Mouse (Mus musculus): ENCODE results near the gene Hyls1. TPM values are rescaled to one million over a fixed set of nuclear protein-coding genes. Genes with fewer than 3 reads are reported as not detected.

Gene Hyls1
- total and polyA plus RNA-seq, 3 experiments: 15.4 to 18.9 (median 18.3) TPM

DNA sequence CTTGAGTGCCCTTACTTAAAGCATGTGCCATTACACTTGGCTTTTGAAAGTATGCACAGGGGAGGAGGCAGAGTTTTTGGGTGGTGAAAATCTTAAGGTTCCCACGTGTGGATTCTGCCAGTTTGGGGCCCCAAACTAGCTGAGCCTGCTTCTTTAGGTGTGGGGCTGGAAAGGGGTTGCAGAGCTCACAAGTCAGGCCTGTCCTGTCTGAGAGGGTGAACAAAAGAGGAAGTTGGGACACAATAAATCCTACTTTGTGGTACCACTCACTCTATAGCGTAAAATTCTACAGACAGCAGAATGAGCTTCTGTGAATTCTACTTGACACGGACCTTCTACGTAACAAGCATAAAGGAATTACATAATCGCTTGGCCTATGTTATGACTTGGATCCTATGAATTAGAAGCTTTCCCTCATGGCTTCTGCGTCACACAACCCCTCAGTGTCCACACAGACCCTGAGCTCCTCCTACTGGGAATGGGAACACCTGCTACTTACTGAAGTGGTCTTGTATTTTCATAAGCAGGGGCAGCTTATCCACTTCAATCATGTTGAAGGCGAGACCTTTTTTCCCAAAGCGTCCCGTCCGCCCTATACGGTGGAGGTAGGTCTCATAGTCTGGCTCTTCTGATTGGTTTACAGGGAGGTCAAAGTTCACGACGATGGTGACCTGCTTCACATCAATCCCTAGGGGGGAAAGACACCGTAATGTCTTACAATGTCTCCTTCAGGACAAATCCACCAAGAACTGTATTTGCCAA lies 26.9 kb downstream of the Hyls1 start:
- in situ Hi-C loops (cut with MboI; ENCODE audit: low pct_ligation_motif_present, low pct_unique_long_range_greater_than_20kb, low sequenced_read_pairs) (loop anchor here (10.0 to 25.0 kb wide), 2 partner anchors 338 to 506 kb away; partner anchors contain the start of genes Srpr and Tirap), dilution Hi-C loops (cut with MboI; ENCODE audit: extremely low pct_ligation_motif_present, extremely low pct_unique_long_range_greater_than_20kb, low sequenced_read_pairs) (loop anchor here (25.0 kb wide), 1 partner anchor 256 kb away; no protein-coding TSS in a partner anchor)
- H3K4me3 ChIP-seq (replicated peaks in 1 of 3; ENCODE audit: low read depth in 2 of 3, low read length in 2 of 3, poor library complexity in 1 of 3): no peak overlapping the region
- H3K79me2 ChIP-seq (replicated peaks; ENCODE audit: control insufficient read depth, extremely low read depth, insufficient read depth, poor library complexity, severe bottlenecking): no peaks in the 10 kb centered on the region
- DNase-seq (ENCODE audit: extremely low read depth): no peak
- no peaks in the 10 kb centered on the region for H3K36me3 ChIP-seq (replicated peaks in 1 of 2; ENCODE audit: control insufficient read depth in 1 of 2, insufficient read depth in 1 of 2, low read length in 1 of 2)
- H3K27ac ChIP-seq (ENCODE audit: insufficient read depth, low read depth): no peak overlapping the region
- H3K9ac ChIP-seq (ENCODE audit: insufficient read depth, low read depth): no peak overlapping the region
- peaks cover 2% of the 10 kb centered on the region for H3K27me3 ChIP-seq (replicated peaks)
- H3K9me3 ChIP-seq (replicated peaks; ENCODE audit: low read length): no peaks in the 10 kb centered on the region
- TF ChIP-seq MAFK (IDR thresholded peaks at IDR 0.05; ENCODE audit: insufficient replicate concordance, low read length) (no peak), USF2 (conservative IDR thresholded peaks at IDR 0.05; ENCODE audit: low read depth, low read length) (no peak), MAX (IDR thresholded peaks at IDR 0.05; ENCODE audit: low read length) (no peak), PAX5 (IDR thresholded peaks at IDR 0.05; ENCODE audit: low read length) (no peak), IRF4 (IDR thresholded peaks at IDR 0.05; ENCODE audit: low read depth, low read length) (no peak), ZNF384 (IDR thresholded peaks at IDR 0.05; ENCODE audit: low read depth, low read length) (no peak), EP300 (IDR thresholded peaks at IDR 0.05; ENCODE audit: low read length) (no peak), NELFE (IDR thresholded peaks at IDR 0.05; ENCODE audit: low read depth, low read length) (no peak), TBP (conservative IDR thresholded peaks at IDR 0.05; ENCODE audit: low read depth, low read length) (no peak), TCF12 (IDR thresholded peaks at IDR 0.05; ENCODE audit: low read depth, low read length) (no peak), CHD2 (IDR thresholded peaks at IDR 0.05; ENCODE audit: low read length) (no peak), SIN3A (IDR thresholded peaks at IDR 0.05; ENCODE audit: low read length) (no peak), RAD21 (IDR thresholded peaks at IDR 0.05; ENCODE audit: low read depth, low read length) (no peak)
- H3K4me1 ChIP-seq (ENCODE audit: control insufficient read depth in 1 of 2, insufficient read depth in 2 of 2): peaks cover 12 to 40% of the 10 kb centered on the region in 2 experiments
- H3K4me2 ChIP-seq (ENCODE audit: insufficient read depth, low read depth, poor library complexity, severe bottlenecking): no peak overlapping the region

DNA sequence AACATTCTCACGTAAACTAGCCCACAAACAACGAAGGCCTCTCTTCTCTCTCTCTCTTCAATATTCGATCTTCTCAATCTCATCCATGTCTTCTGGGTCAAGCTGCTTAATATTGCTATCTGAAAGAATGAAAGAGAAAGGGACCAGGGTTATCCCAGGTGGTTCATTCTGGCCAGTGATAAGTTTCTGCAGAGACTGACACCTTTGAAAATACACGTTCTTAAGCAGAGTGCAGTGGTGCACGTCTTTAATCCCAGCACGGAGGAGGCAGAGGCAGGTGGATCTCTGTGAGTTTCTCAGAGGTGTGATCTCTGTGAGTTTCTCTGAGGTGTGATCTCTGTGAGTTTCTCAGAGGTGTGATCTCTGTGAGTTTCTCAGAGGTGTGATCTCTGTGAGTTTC lies 28.3 kb downstream of the Hyls1 start:
- in situ Hi-C loops (cut with MboI; ENCODE audit: low pct_ligation_motif_present, low pct_unique_long_range_greater_than_20kb, low sequenced_read_pairs) (loop anchor here (10.0 to 25.0 kb wide), 2 partner anchors 337 to 505 kb away; partner anchors contain the start of genes Srpr and Tirap), dilution Hi-C loops (cut with MboI; ENCODE audit: extremely low pct_ligation_motif_present, extremely low pct_unique_long_range_greater_than_20kb, low sequenced_read_pairs) (loop anchor here (25.0 kb wide), 1 partner anchor 255 kb away; no protein-coding TSS in a partner anchor)
- no peaks in the 10 kb centered on the region for H3K36me3 ChIP-seq (replicated peaks in 1 of 2; ENCODE audit: control insufficient read depth in 1 of 2, insufficient read depth in 1 of 2, low read length in 1 of 2)
- no peak overlapping the region for H3K4me2 ChIP-seq (ENCODE audit: insufficient read depth, low read depth, poor library complexity, severe bottlenecking)
- no peak overlapping the region for H3K27ac ChIP-seq (ENCODE audit: insufficient read depth, low read depth)
- no peak for TF ChIP-seq CHD2 (IDR thresholded peaks at IDR 0.05; ENCODE audit: low read length)
- TF ChIP-seq USF1 (IDR thresholded peaks at IDR 0.05; ENCODE audit: low read depth, low read length): no peak
- no peak for TF ChIP-seq ZC3H11A (IDR thresholded peaks at IDR 0.05; ENCODE audit: low read depth, low read length)
- TF ChIP-seq MAZ (IDR thresholded peaks at IDR 0.05; ENCODE audit: low read depth, low read length): no peak
- no peak for TF ChIP-seq TBP (conservative IDR thresholded peaks at IDR 0.05; ENCODE audit: low read depth, low read length)
- no peak for TF ChIP-seq JUND (conservative IDR thresholded peaks at IDR 0.05; ENCODE audit: low read depth, low read length)
- TF ChIP-seq CHD1 (IDR thresholded peaks at IDR 0.05; ENCODE audit: low read depth, low read length): no peak
- TF ChIP-seq MAFK (IDR thresholded peaks at IDR 0.05; ENCODE audit: insufficient replicate concordance, low read length): no peak
- TF ChIP-seq ZMIZ1 (IDR thresholded peaks at IDR 0.05; ENCODE audit: low read depth, low read length): no peak
- no peak for TF ChIP-seq KAT2A (IDR thresholded peaks at IDR 0.05; ENCODE audit: insufficient replicate concordance, low read length)
- no peak for TF ChIP-seq POLR2A (IDR thresholded peaks at IDR 0.05; ENCODE audit: low read depth, low read length)
- TF ChIP-seq CTCF (conservative IDR thresholded peaks at IDR 0.05 in 1 of 2, IDR thresholded peaks at IDR 0.05 in 1 of 2; ENCODE audit: low read depth in 2 of 2, low read length in 2 of 2): no peak
- TF ChIP-seq MAX (IDR thresholded peaks at IDR 0.05; ENCODE audit: low read length): no peak
- TF ChIP-seq E2F4 (IDR thresholded peaks at IDR 0.05; ENCODE audit: insufficient replicate concordance, low read depth, low read length): no peak
- H3K4me3 ChIP-seq (replicated peaks in 1 of 3; ENCODE audit: low read depth in 2 of 3, low read length in 2 of 3, poor library complexity in 1 of 3): no peak overlapping the region
- no peaks in the 10 kb centered on the region for H3K9me3 ChIP-seq (replicated peaks; ENCODE audit: low read length)
- H3K27me3 ChIP-seq (replicated peaks): no peaks in the 10 kb centered on the region
- peaks cover 15 to 43% of the 10 kb centered on the region in 2 experiments for H3K4me1 ChIP-seq (ENCODE audit: control insufficient read depth in 1 of 2, insufficient read depth in 2 of 2)
- no peak overlapping the region for H3K9ac ChIP-seq (ENCODE audit: insufficient read depth, low read depth)
- H3K79me2 ChIP-seq (replicated peaks; ENCODE audit: control insufficient read depth, extremely low read depth, insufficient read depth, poor library complexity, severe bottlenecking): no peaks in the 10 kb centered on the region
- DNase-seq (ENCODE audit: extremely low read depth): no peak
